Mouse (Mus musculus) hindbrain, embryonic 16.5 days (tissue): ENCODE data around the gene Efemp1. TPM values are rescaled to one million over a fixed set of nuclear protein-coding genes. Genes with fewer than 3 reads are reported as not detected.

Experiments used
- ATAC-seq: fragments of 200-750 bp; cut with Nextera tagmentation; 2 replicates; pipeline ENCODE4 v1.8.0; 2017; ENCODE audit warnings: moderate TSS enrichment, moderate library complexity
- H3K27ac ChIP-seq: fragments of 300-500 bp; sonication (generic); 2 replicates; pipeline ENCODE4 v1.5.1; 2014; ENCODE audit warnings: low read depth, mild to moderate bottlenecking, control low read depth, low read length, moderate library complexity
- H3K27me3 ChIP-seq: fragments of 300-500 bp; sonication (generic); replicated peaks from 2 replicates; pipeline ENCODE4 v1.6.1; 2014; ENCODE audit warnings: low read length; ENCODE audit not compliant: control insufficient read depth, insufficient read depth
- H3K36me3 ChIP-seq: fragments of 300-500 bp; sonication (generic); 2 replicates; pipeline ENCODE4 v1.6.1; 2014; ENCODE audit warnings: mild to moderate bottlenecking, low read length, moderate library complexity, mixed read lengths; ENCODE audit not compliant: control insufficient read depth, insufficient read depth
- H3K4me1 ChIP-seq: fragments of 300-500 bp; sonication (generic); 2 replicates; pipeline ENCODE4 v1.6.1; 2014; ENCODE audit warnings: low read depth, low read length; ENCODE audit not compliant: control insufficient read depth, insufficient read depth
- H3K4me2 ChIP-seq: fragments of 300-500 bp; sonication (generic); 2 replicates; pipeline ENCODE4 v1.6.1; 2014; ENCODE audit warnings: mild to moderate bottlenecking, low read length, control low read depth, moderate library complexity
- H3K4me3 ChIP-seq: fragments of 300-500 bp; sonication (generic); 2 replicates; pipeline ENCODE4 v1.5.1; 2014; ENCODE audit warnings: mild to moderate bottlenecking, low read length, control low read depth, moderate library complexity
- H3K9ac ChIP-seq: fragments of 300-500 bp; sonication (generic); 2 replicates; pipeline ENCODE4 v1.6.1; 2014; ENCODE audit warnings: low read depth, mild to moderate bottlenecking, control low read depth, low read length, moderate library complexity
- H3K9me3 ChIP-seq: fragments of 300-500 bp; sonication (generic); 2 replicates; pipeline ENCODE4 v1.6.1; 2014; ENCODE audit warnings: mild to moderate bottlenecking, low read length, moderate library complexity; ENCODE audit not compliant: control insufficient read depth
- WGBS: fragments of 180-500 bp; shearing (Covaris S2); extraction: QIAGEN DNeasy Blood & Tissue Kit; methylation state at CpG from one replicate; pipeline ENCODE4 v1.1.7; 2014; 5-methylcytosine and 5-hydroxymethylcytosine counted together
- polyA plus RNA-seq: library from polyadenylated mRNA; unstranded; fragments of >200 nt; fragmentation: Nextera tagmentation; extraction: Ambion mirVana; gene quantifications from 2 replicates; pipeline ENCODE4 v1.2.1, GENCODE M21; 2015

Efemp1 gene
- polyA plus RNA-seq, 1 experiment from 2014 or later, result 6.3 TPM

- Histone ChIP-seq H3K4me1 (no peaks in the 10 kb centered on the region), H3K27me3 (no peaks in the 10 kb centered on the region), H3K4me3 (no peak overlapping the region), H3K27ac (no peak overlapping the region), H3K36me3 (no peaks in the 10 kb centered on the region), H3K9me3 (no peaks in the 10 kb centered on the region), H3K4me2 (no peak overlapping the region), H3K9ac (no peak overlapping the region)
- ATAC-seq, result no peak
- 88% methylated on average over 1 of the region's 1 CpGs for WGBS
These were observed 108.4 kb downstream of the Efemp1 start for GRCm38 (mm10) chr11:28961381-28961780.
